Mouse (Mus musculus): ENCODE data around the gene Cntn1.

The Cntn1 gene

GRCm38 (mm10) chr15:92050996-92051352 is at the start of gene Cntn1:
Gene Cntn1 (plus strand): TSS chr15:92051165.
- in situ Hi-C loops (cut with MboI; ENCODE audit: low sequenced_read_pairs), result no loop called here

DNA sequence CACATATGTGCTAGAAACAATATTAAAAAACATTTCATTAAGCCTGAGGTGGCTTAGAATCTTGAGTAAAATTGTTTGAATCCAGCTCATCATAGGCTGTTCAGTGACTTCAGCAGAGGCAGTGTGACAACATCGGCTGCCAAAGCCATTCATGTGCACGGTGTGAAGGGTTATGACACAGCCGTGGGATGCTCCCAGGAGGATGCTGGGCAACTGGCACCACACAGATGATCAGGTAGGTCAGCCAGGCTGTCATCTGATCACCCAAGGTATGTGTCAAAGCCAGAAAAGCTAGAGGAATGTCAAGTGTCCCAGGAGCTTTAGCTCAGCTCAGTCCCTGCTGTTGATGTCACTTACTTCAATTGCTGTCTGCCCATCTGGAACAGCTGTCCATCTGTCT is 49.5 kb upstream of the Cntn1 start:
- in situ Hi-C loops (cut with MboI; ENCODE audit: low sequenced_read_pairs), result no loop called here

DNA sequence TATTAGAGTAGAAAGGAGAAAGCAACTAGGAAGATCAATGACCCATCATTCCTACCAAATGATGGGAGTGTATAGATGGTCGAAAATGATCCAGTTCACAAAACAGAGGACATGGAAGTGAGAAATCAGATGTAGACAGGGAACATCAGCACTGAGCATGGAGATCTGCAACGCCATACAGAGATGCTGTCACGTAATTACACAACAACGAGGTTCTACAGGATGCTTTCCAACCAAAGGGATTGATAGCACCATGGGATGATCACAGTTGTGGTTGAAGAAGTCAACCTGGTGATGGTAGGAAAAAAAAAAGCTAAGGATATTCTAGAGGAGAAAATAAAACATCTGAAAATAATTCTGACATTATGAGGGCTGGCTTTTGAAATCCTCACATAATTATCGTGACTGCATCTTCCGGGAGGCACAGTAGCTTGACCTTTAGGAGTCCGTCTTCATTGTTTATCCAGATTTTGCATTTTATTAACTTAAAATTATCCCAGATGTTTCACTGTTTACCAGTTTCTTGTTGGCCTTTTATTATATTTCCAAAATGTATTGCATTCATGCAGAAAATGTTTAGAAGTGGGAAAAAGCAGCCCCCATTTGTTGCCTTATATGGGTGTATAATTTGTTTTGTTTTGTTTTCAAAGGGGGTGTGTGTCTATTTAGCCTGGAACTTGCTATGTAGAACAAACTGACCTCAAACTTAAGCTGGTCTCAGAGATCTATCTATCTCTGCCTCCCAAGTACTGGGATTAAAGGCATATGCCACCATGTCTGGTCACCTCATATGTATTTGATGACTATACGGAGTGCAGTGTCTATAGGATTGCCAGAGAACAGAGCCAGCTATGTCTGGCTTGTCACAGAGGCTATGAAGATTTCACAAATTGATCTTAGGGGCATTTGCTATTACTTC is 38.5 kb upstream of the Cntn1 start:
- in situ Hi-C loops (cut with MboI; ENCODE audit: low sequenced_read_pairs), result no loop called here

DNA sequence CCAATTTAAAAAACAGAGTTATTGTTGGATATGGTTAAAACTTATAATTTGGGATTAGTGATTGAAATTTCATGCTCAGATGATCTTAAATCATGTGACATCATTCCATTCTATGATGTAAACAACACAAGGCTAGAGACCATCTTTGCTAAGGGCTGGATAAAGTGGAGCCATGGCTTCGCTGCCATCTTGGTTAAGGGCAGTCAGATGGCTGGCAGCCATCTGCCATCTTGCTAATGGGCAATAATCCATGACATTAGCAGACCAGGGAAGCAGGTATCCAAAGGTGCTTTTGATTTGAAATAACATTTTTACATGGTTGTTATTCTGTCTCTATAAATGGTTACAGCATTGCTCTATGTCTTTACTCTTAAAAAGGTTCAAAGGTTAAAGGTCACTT is 16.9 kb upstream of the Cntn1 start:
- in situ Hi-C loops (cut with MboI; ENCODE audit: low sequenced_read_pairs), result no loop called here

GRCm38 (mm10) chr15:92042538-92042937 is 8.4 kb upstream of the Cntn1 start:
- in situ Hi-C loops (cut with MboI; ENCODE audit: low sequenced_read_pairs), result no loop called here

- in situ Hi-C loops (cut with MboI; ENCODE audit: low sequenced_read_pairs), result no loop called here
Measured at GRCm38 (mm10) chr15:92046042-92046441, 4.9 kb upstream of the Cntn1 start.

GRCm38 (mm10) chr15:92048031-92048430 is 2.9 kb upstream of the Cntn1 start:
- in situ Hi-C loops (cut with MboI; ENCODE audit: low sequenced_read_pairs), result no loop called here

DNA sequence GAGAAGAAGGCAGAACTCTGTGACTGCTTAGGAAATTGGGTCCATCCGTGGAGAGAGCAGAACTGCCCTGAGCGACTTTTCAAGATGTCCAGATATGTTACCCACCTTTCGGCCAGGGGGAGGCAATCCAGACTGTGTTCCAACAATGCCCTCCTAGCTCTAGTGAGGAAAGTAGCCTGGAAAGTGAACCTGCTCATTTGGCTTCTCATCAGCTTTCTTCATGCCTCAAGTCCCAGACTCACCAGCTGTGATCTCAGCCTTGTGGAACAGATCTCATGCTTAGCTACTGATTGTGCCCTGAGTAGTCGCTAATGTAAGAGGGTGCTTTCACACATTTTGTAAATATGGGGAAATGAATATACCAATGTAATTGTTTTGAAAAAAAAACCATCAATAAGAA is 2.4 kb upstream of the Cntn1 start:
- in situ Hi-C loops (cut with MboI; ENCODE audit: low sequenced_read_pairs), result no loop called here

DNA sequence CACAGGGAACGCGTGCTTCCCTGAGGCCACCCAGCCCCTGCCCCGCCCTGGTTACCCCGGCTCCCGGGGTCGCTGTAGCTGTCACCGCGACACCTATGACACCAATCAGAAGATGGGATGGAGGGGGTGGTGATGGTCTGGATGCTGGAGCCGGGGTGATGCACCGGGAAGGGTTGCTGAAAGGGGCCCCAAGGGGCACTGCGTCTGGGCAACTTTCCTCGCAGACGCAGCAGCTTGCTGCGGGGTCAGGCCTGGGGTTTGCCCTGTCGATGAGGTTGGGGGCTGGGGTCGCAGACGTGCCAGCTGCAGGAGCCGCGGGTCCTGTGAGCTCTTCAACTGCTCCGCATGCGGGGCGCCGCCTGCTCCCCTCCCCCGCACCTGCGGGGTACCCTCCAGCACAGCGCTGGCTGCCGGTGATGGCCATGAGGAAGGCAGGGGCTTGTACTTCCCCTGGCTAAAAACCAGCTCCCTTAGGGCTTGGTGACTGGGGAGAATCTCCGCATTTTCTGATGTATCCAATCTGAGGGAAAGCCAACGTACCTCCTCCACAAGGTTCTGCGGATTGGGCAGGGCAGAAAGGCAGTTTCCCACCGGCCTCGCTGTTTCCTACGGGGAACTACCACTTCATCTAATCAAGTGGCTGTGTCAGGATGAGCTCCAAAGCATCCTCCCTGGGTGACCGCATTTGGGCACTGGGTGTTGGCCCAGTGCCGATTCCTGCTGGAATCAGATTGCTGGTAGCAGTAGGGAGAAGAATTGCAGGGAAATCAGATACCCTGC is 578 bp downstream of the Cntn1 start:
- in situ Hi-C loops (cut with MboI; ENCODE audit: low sequenced_read_pairs), result no loop called here

- in situ Hi-C loops (cut with MboI; ENCODE audit: low sequenced_read_pairs), result no loop called here
Measured at GRCm38 (mm10) chr15:92052133-92052463, 1.1 kb downstream of the Cntn1 start.

DNA sequence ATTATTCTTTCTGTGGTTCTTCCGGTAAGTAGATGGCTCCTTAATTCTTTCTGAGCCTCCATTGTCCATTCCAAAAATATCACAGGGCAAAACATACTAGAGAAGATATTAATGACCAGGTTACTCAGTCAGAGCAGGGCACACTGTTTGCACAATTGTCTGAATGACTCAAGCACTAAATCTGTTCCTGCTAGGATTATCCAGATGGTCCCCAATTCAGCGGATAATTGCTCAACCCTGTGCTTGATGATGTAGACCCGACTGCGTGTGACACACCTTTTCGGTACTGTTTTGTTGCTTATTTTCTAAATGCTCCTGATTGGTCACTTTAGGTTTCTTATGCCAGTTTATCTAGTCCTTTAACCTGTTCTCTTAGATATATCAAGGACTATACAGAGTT is 6.6 kb downstream of the Cntn1 start:
- in situ Hi-C loops (cut with MboI; ENCODE audit: low sequenced_read_pairs), result no loop called here

GRCm38 (mm10) chr15:92060986-92061385 is 10.0 kb downstream of the Cntn1 start:
- in situ Hi-C loops (cut with MboI; ENCODE audit: low sequenced_read_pairs), result no loop called here

GRCm38 (mm10) chr15:92079416-92079815 is 28.5 kb downstream of the Cntn1 start:
- in situ Hi-C loops (cut with MboI; ENCODE audit: low sequenced_read_pairs), result no loop called here

- in situ Hi-C loops (cut with MboI; ENCODE audit: low sequenced_read_pairs), result no loop called here
Measured at GRCm38 (mm10) chr15:92085876-92086275, 34.9 kb downstream of the Cntn1 start.

GRCm38 (mm10) chr15:92087691-92088286 is 36.8 kb downstream of the Cntn1 start:
- in situ Hi-C loops (cut with MboI; ENCODE audit: low sequenced_read_pairs), result no loop called here

DNA sequence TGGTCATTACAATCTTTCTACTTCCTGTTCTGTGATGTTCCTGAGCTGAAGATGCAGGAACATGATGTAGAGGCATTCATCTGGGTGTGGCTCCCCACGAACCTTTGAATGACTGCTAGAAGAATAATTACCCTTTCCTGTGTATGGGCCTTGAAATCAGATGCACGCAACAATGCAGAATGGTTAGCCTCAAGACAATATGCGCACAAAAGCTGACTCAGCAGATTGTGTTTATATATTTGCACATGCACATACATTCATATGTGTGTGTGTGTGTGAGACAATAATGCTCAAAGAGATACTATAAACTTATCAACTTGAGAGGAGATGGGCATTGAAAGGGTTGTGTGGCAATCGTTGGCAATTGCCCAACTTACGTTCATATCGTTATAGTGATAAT is 39.8 kb downstream of the Cntn1 start:
- in situ Hi-C loops (cut with MboI; ENCODE audit: low sequenced_read_pairs), result no loop called here

GRCm38 (mm10) chr15:92092041-92092440 is 41.1 kb downstream of the Cntn1 start:
- in situ Hi-C loops (cut with MboI; ENCODE audit: low sequenced_read_pairs), result no loop called here

DNA sequence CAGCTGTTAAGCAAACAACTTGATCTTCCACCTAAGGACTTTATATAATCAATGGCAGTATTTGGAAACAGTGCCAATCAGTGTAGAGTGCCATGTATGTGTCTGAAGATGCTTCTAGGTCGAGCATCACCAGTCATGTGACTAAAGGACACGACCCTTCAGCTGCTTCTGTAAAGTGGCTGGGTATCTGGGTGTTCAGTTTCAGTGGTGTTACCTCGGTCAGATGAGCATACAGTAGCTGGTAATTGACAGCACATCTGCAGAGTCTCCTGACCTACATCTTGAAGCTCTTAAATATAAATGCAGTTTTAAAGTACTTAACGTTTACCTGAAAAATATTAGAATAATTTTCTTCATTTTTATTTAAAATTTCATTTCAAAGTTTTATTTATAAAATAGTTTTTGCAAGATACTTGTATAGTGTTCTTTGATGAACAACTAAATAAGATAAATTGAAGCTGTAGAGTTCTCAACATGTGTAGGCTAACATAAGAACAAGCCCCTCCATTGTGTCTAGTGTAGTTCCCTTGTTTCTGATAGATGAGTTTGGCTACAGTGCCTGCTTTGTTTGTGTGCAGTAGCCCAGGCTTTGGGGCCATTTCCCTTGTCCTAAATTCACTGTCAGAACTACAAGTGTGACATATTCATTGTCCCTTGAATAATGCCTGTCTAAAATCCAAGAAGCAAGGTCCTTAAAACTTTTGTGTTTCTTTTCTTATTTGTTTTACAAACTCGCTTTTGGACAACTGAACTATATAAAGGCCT is 48.6 kb downstream of the Cntn1 start:
- in situ Hi-C loops (cut with MboI; ENCODE audit: low sequenced_read_pairs), result no loop called here

GRCm38 (mm10) chr15:92101956-92102355 is 51.0 kb downstream of the Cntn1 start:
- in situ Hi-C loops (cut with MboI; ENCODE audit: low sequenced_read_pairs), result no loop called here

- in situ Hi-C loops (cut with MboI; ENCODE audit: low sequenced_read_pairs), result no loop called here
Measured at GRCm38 (mm10) chr15:92112455-92112854, 61.5 kb downstream of the Cntn1 start.

DNA sequence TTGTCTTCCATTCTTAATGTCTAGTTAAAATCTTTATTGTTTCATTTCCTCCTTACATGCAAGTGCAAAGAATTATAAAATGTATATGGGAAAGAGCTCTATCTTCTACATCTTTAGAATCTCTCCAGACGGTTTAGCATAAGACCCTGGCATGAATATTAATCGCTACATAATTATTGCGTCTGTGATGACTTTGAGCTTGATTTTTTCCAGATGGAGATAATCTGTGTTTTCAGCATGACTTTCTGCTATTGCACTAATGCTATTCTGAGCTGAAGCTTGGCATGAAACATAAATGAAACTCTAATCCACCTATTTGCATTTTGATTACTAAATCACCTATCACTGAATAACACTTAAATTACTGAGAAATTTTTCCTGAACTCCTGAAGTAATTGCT is 82.0 kb downstream of the Cntn1 start:
- in situ Hi-C loops (cut with MboI; ENCODE audit: low sequenced_read_pairs), result no loop called here

All from CH12F3 (cell line).